Mouse (Mus musculus) colon, adult 2 months (tissue): Measurements from ENCODE around the gene Rabl3. TPM values are rescaled to one million over a fixed set of nuclear protein-coding genes. Genes with fewer than 3 reads are reported as not detected.

Experiments
- polyA plus RNA-seq: library from polyadenylated mRNA; depleted of rRNA; stranded (reverse); fragments of >200 nt; gene quantifications from 2 replicates; pipeline ENCODE4 v1.2.3, GENCODE M21; 2012; rRNA removed

Rabl3 gene
- polyA plus RNA-seq: 1.3 and 2.0 TPM in 2 replicates

DNA sequence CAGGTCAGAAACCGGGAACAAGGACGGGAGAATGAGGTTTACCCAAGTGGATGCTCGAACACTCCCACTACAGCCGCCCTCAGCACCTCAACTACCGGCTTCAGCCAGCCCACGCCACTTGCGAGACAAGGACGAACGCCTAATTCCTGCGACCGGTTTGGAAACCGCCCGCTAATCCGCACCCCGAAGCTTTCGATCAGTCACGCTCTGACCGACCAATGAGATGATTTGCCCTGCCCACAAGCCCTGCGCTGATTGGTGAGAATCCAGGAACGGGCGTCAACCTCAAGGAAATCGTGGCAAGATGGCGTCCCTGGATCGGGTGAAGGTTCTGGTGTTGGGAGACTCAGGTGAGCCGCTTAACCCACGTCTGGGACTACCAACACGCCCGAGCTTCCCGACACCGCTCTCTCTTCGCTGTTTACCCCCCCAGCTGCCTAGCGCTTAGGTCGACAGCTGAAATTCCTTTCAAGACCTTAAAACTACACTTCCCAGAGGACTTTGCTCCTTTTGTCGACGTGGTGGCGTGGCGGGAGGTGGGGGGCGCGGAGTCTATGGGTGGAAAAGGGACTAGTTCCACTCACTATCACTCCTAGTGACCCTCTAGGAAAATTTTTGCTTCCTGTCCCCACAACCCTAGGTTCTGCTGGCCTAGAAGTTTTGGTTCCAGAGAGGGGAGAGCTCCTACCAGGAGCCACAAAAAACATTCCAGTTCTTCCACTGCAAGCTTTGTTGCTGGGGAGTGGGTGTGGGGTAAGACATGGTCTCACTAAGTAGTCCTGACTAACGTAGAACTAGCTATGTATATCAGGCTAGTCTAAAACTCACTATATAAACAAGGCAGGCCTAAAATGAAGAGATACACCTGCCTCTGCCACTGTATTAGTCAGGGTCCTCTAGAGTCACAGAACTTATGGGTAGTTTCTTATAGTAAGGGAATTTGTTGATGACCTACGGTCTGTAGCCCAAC lies at the start of gene Rabl3, which contains the start of gene Gtf2e1:
TSS of gene Rabl3 (plus strand) at position 275 of the 970 bp plus-strand sequence.
TSS of gene Gtf2e1 (minus strand) at position 179 of the 970 bp plus-strand sequence.

GRCm38 (mm10) chr16:37579994-37580393 lies 40.3 kb downstream of the Rabl3 start, which contains the start of gene Hgd:
TSS of gene Hgd (plus strand) at chr16:37580153.

Other genes with a start within 250 kb of the Rabl3 start
- 0.15 TPM in 1 of 2 replicates, not detected in the other for gene Stxbp5l, start 154.9 kb upstream of the Rabl3 start, polyA plus RNA-seq
- gene Gtf2e1, start 96 bp upstream of the Rabl3 start, polyA plus RNA-seq: 2.5 and 2.9 TPM in 2 replicates
- gene Hgd, start 40.3 kb downstream of the Rabl3 start, polyA plus RNA-seq: 0.08 TPM in 1 of 2 replicates, not detected in the other
- gene Ndufb4, start 114.6 kb downstream of the Rabl3 start, polyA plus RNA-seq: 71.7 and 101 TPM in 2 replicates
- gene Fstl1, start 237.0 kb downstream of the Rabl3 start, polyA plus RNA-seq: 28.4 and 29.4 TPM in 2 replicates